Mouse (Mus musculus) lung, postnatal 0 days (tissue): ENCODE results near the gene 1600002K03Rik. TPM values are rescaled to one million over a fixed set of nuclear protein-coding genes. Genes with fewer than 3 reads are reported as not detected.
"Not testable (repeated sequence)": the region's sequence is repeated elsewhere in the genome, so short reads cannot be mapped to it uniquely, and the experiment has no call there.

Experiments
- ATAC-seq: fragments of 200-750 bp; cut with Nextera tagmentation; 2 replicates; pipeline ENCODE4 v1.8.0; 2017; ENCODE audit warnings: moderate library complexity
- DNase-seq: peaks from one replicate; pipeline ENCODE4 v3.0.0-alpha.2; 2016; ENCODE audit warnings: low spot score
- H3K27ac ChIP-seq: fragments of 300-500 bp; sonication (generic); 2 replicates; pipeline ENCODE4 v1.5.1; 2014; ENCODE audit warnings: antibody characterized with exemption, mild to moderate bottlenecking, low read length, mixed read lengths
- H3K27me3 ChIP-seq: fragments of 300-500 bp; sonication (generic); replicated peaks from 2 replicates; pipeline ENCODE4 v1.6.1; 2014; ENCODE audit warnings: low read length, mixed read lengths; ENCODE audit not compliant: insufficient read depth
- H3K36me3 ChIP-seq: fragments of 300-500 bp; sonication (generic); 2 replicates; pipeline ENCODE4 v1.6.1; 2014; ENCODE audit warnings: low read length, mixed read lengths; ENCODE audit not compliant: insufficient read depth
- H3K4me1 ChIP-seq: fragments of 300-500 bp; sonication (generic); 2 replicates; pipeline ENCODE4 v1.6.1; 2014; ENCODE audit warnings: antibody characterized with exemption, low read depth, low read length, mixed read lengths; ENCODE audit not compliant: insufficient read depth
- H3K4me2 ChIP-seq: fragments of 300-500 bp; sonication (generic); replicated peaks from 2 replicates; pipeline ENCODE4 v1.6.1; 2014; ENCODE audit warnings: low read depth, mild to moderate bottlenecking, low read length, moderate library complexity, mixed read lengths
- H3K4me3 ChIP-seq: fragments of 300-500 bp; sonication (generic); 2 replicates; pipeline ENCODE4 v1.5.1; 2014; ENCODE audit warnings: low read depth, low read length
- H3K9ac ChIP-seq: fragments of 300-500 bp; sonication (generic); replicated peaks from 2 replicates; pipeline ENCODE4 v1.6.1; 2014; ENCODE audit warnings: low read depth, mild to moderate bottlenecking
- H3K9me3 ChIP-seq: fragments of 300-500 bp; sonication (generic); 2 replicates; pipeline ENCODE4 v1.6.1; 2016; ENCODE audit warnings: low read length, mixed read lengths
- CTCF ChIP-seq: IDR thresholded peaks from 2 replicates; pipeline ENCODE4 v1.5.1; 2016; ENCODE audit warnings: antibody characterized with exemption, mild to moderate bottlenecking
- EP300 ChIP-seq: IDR thresholded peaks from 2 replicates; pipeline ENCODE4 v1.6.1; 2016; ENCODE audit warnings: antibody characterized with exemption, mild to moderate bottlenecking, control low read depth
- WGBS: fragments of 180-500 bp; shearing (Covaris S2); extraction: QIAGEN DNeasy Blood & Tissue Kit; methylation state at CpG from one replicate; pipeline ENCODE4 v1.1.7; 2014; 5-methylcytosine and 5-hydroxymethylcytosine counted together
- polyA plus RNA-seq: library from polyadenylated mRNA; unstranded; fragments of >200 nt; fragmentation: Nextera tagmentation; extraction: Ambion mirVana; gene quantifications from 2 replicates; pipeline ENCODE4 v1.2.1, GENCODE M21; 2015

Gene 1600002K03Rik
- polyA plus RNA-seq, 1 experiment from 2014 or later = 11.7 TPM

DNA sequence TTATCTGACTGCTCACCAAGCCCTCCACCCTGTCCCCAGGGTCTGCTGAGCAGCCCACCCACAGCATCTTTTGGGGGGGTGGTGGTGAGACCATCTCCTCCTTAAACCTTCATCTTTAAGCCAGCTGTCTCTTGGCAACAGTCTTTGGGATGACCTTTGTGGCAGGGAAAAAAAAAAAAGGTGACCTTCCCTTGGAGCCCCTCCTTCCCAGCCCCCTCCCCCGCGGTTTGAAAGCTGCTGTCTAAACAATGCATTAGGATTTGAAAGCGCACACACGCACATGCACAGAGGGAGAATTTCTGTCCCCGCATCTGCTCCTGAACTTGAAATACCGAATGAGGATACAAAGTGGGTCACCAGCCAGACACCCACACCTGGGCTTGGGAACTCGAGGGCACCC, 31.3 kb downstream of the 1600002K03Rik start:
- no peaks in the 10 kb centered on the region for H3K9me3 ChIP-seq
- no peak for TF ChIP-seq EP300
- no peak for TF ChIP-seq CTCF
- 24% methylated on average over 7 of the region's 7 CpGs for WGBS
- no peak overlapping the region for H3K4me2 ChIP-seq
- ATAC-seq (no peak), DNase-seq (no peak)
- H3K27ac ChIP-seq = no peak overlapping the region
- no peaks in the 10 kb centered on the region for H3K4me1 ChIP-seq
- no peak overlapping the region for H3K4me3 ChIP-seq
- H3K36me3 ChIP-seq = no peaks in the 10 kb centered on the region
- H3K27me3 ChIP-seq = no peaks in the 10 kb centered on the region
- no peak overlapping the region for H3K9ac ChIP-seq

DNA sequence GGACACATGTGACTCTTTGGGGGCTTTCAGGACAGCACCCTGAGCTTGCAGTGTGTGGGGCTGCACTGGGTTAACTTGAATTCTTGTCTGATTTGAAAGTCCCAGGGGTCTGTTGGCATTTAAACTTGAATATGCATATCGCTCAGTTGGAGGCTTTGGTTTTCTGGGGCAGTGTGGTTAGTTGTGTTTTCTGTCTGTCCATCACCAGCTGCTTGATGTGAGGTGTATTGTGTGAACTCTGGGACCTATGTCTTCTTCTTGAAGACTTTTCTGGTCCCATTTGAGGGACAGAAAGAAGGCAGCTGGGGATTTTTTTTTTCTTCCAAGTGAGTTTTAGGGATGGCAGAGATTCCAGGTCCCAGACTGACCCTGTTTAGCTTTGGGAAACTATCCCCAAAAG, 34.5 kb downstream of the 1600002K03Rik start:
- Histone ChIP-seq H3K9ac (no peak overlapping the region), H3K36me3 (no peaks in the 10 kb centered on the region), H3K4me1 (no peaks in the 10 kb centered on the region), H3K4me3 (no peak overlapping the region), H3K27me3 (no peaks in the 10 kb centered on the region), H3K4me2 (no peak overlapping the region), H3K9me3 (no peaks in the 10 kb centered on the region), H3K27ac (no peak overlapping the region)
- no peak for TF ChIP-seq CTCF
- no peak for TF ChIP-seq EP300
- ATAC-seq = no peak
- no peak for DNase-seq
- 74% methylated on average over 1 of the region's 1 CpGs for WGBS

DNA sequence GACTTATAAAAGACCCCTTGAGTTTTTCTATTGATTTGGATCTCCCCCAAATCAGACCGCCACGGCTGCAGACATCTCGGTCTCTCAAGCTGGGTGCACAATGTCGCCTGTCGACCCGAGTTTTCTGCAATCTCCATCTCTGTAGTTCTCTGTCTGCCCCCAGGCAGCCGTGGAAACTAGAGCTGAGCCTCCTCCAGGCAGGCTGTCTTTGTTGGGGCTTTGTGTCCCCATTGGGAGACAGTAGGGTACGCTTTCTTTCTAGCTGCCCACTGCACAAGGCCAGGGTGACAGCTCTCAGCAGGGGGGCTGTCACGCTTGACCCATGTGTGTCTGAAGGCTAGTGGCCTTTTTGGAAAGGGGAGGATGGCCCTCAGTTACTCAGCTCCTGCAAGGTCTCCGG, 34.9 kb downstream of the 1600002K03Rik start:
- no peaks in the 10 kb centered on the region for H3K4me1 ChIP-seq
- DNase-seq (no peak), ATAC-seq (no peak)
- no peak overlapping the region for H3K9ac ChIP-seq
- H3K9me3 ChIP-seq = no peaks in the 10 kb centered on the region
- H3K4me3 ChIP-seq = no peak overlapping the region
- H3K4me2 ChIP-seq = no peak overlapping the region
- no peak for TF ChIP-seq CTCF
- H3K36me3 ChIP-seq = no peaks in the 10 kb centered on the region
- WGBS = 73% methylated on average over 10 of the region's 10 CpGs
- no peaks in the 10 kb centered on the region for H3K27me3 ChIP-seq
- H3K27ac ChIP-seq = no peak overlapping the region

DNA sequence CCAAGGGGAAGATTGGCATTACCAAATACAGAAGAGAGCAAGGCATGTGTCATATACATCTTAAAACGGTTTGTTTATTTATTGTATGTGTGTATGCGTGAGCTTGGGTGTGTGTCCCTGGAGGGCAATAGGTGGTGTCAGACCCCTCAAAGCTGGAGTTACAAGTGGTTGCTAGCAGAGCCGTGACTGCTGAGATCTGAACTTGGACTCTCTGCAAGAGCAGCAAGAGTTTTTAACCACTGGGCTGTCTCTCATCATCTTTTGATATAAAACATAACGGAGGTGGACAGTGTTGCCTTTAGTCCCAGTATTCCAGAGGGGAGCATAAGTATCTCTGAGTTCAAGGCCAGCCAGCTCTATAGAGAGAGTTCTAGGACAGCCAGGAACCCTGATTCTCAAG, 35.5 kb downstream of the 1600002K03Rik start:
- Histone ChIP-seq H3K27me3 (no peaks in the 10 kb centered on the region), H3K4me1 (no peaks in the 10 kb centered on the region), H3K9ac (no peak overlapping the region), H3K36me3 (no peaks in the 10 kb centered on the region), H3K9me3 (no peaks in the 10 kb centered on the region), H3K4me2 (no peak overlapping the region), H3K4me3 (no peak overlapping the region), H3K27ac (no peak overlapping the region)
- no peak for DNase-seq
- WGBS = 64% methylated on average over 4 of the region's 4 CpGs
- TF ChIP-seq EP300 (no peak), CTCF (no peak)
- ATAC-seq = no peak

DNA sequence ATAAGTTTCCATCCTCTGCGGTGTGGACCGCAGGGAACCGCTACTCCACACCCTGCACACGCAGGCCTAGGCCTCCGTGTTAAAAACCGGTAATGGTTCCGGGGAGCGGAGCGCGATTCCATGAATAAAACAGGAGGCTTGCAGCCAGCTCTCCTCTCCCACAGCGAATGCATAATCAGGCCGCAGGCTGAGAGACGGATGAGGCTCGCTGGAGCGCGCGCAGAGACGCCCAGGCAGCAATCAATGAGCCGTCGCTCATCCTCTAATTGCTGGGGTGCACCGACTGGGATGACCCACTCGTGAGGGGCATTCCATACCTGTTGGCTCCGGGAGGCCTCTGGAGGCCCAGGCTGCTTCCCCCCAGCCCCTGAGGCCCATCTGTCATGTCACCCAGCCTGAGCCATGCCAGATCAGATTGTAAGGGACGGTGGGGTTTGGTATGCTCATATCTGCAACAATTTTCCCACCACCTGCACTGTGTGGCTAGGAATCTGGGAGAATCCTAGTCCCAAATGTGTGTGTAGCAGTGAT, 36.2 kb downstream of the 1600002K03Rik start:
- H3K27me3 ChIP-seq = no peaks in the 10 kb centered on the region
- H3K9me3 ChIP-seq = no peaks in the 10 kb centered on the region
- H3K9ac ChIP-seq = no peak overlapping the region
- H3K4me1 ChIP-seq = no peaks in the 10 kb centered on the region
- WGBS = 23% methylated on average over 24 of the region's 24 CpGs
- TF ChIP-seq CTCF (no peak), EP300 (no peak)
- H3K27ac ChIP-seq = no peak overlapping the region
- ATAC-seq = no peak
- no peak overlapping the region for H3K4me2 ChIP-seq
- no peak for DNase-seq
- no peak overlapping the region for H3K4me3 ChIP-seq
- H3K36me3 ChIP-seq = no peaks in the 10 kb centered on the region

DNA sequence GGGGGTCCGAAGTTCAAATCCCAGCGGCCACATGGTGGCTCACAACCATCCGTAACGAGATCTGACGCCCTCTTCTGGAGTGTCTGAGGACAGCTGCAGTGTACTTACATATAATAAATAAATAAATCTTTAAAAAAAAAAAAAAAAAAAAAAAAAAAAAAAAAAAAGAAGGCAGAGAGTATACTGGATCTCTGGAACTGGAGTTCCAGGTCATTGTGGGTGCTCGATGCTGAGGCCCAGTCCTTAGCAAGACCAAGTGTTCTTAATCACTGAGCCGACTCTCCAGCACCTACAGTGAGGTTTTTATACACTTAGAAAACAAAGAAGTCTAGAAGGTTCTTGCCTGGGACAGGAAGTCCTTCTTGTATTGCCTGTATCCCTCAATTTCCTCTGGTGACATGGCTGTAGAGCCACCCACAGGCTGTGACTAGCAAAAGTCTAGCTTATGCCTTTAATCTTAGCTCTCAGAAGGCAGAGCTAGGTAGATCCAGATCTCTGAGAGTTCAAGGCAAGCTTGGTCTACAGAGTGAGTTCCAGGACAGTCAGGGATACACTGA, 38.9 kb downstream of the 1600002K03Rik start:
- ATAC-seq, H3K4me3 ChIP-seq, H3K4me1 ChIP-seq, H3K27ac ChIP-seq, H3K9me3 ChIP-seq, H3K9ac ChIP-seq, H3K4me2 ChIP-seq, H3K27me3 ChIP-seq, DNase-seq, H3K36me3 ChIP-seq: not testable (repeated sequence)
- WGBS = 66% methylated on average over 6 of the region's 7 CpGs
